Mouse (Mus musculus) embryo, embryonic 9.5 days (tissue): ENCODE results near the gene Stard13.

ENCODE experiments used
- DNase-seq: peaks from one replicate; pipeline ENCODE4 v3.0.0-alpha.2; 2017; ENCODE audit errors: extremely low spot score

Stard13 gene

DNA sequence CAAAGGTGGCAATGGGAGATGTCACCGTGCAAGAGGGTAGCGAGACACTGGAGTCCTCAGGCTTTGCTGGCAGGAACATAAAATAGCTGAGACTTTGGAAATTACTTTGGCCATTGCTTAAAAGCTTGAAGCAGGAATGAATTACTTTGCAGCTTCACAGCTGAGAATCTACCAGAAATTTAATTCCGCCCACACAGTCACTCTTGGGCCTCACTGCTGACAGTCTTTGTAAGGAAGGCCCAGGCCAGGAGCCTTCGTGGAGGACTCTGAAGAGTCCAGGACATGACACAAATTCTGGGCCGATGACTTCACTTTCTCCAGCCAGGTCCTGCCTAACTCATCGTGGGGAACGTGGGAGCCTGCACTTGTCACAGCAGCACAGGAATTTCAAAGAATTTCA is 211.6 kb downstream of the Stard13 start:
- no peak for DNase-seq

DNA sequence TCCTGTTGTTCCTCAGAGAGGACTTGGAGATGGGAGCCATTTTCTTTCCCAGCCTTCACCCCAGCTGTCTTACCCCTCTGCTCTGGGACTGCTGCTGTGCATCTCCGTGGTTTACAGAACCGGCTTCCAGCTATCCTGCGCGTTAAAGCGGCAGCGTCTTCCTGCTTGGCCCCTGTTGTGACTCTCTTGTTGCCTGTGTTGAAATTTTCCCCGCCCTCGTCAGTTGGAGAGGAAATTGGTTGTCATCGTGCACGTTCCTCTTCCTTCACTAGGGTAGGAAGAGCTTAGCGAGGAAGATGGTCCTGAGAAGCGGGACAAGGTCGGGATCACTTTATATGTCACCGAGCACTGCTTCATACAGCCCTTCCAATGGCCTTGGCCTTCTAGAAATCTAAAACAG is 212.8 kb downstream of the Stard13 start:
- DNase-seq, result no peak

DNA sequence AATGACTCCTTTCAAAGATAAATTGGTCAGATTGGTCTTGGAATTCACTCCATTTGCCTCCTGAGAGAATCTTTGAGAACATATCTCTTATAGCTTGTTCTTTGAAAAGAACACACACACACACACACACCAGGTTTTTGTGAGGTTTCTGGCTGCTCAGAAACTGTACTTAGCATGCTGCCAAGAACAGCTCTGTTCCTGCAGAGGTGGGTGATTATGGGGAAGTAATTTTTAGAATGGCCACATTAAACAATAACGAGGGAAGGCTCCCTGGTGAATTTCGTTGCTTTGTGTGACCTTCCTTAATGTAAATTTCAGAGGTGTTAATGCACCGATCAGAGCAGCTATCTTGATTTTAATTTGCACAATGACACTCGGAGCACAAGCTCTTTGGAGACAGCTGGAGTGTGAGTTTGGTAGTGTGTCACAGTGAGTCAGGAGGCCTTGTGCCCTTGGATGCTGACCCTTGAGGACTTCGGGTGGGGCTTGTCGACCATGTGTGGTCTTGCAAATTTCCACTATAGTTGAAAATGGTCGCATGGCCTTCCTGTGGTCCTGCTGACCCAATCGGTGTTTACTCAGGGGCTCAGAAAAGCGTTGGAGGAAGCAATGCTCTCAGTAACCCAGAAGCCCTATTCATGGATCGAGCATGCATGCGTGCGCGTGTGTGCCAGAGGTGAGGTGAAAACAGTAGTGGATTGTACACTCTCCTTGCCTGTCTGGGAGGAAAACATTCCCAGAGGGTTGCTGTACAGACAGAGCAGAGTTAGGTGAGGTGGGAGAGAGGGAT is 213.4 kb downstream of the Stard13 start:
- no peak for DNase-seq

DNA sequence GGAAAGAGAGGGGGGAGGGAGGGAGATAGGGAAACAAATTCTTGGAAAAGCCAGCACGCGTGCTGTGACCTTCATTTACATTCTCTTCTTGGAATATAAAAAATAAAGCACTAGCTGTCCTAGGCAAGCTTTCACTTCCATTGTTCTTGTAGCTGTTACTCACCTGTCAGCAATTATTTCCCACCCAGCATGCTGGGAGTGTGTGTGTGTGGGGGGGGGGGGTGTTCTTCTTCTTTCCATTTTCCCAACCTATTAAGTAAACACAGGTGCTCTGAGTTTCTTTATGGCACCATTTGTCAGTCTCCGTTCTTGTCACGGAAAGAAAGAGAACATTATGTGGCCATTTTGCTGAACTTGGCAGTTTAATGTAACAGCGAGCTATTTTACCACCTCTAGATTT is 214.7 kb downstream of the Stard13 start:
- no peak for DNase-seq

DNA sequence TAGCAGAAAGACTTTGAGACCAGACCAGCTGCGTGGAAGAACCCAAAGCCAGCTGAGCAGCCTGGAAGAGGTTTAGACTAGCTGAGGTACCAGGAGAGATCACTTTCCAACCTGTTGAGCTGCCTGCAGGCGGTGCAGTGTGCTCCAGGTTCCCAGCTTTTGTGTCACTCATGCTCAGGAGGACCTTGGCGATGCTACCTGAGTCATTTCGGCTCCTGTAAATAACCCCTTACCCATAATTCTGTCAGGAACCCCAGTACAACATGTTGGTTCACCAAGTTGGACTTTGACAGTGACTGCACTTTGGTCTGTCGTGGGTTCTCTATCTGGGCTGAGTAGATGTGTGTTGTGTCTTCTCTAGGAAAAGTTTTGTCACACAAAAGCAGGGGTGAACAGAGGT is 215.2 kb downstream of the Stard13 start:
- no peak for DNase-seq

DNA sequence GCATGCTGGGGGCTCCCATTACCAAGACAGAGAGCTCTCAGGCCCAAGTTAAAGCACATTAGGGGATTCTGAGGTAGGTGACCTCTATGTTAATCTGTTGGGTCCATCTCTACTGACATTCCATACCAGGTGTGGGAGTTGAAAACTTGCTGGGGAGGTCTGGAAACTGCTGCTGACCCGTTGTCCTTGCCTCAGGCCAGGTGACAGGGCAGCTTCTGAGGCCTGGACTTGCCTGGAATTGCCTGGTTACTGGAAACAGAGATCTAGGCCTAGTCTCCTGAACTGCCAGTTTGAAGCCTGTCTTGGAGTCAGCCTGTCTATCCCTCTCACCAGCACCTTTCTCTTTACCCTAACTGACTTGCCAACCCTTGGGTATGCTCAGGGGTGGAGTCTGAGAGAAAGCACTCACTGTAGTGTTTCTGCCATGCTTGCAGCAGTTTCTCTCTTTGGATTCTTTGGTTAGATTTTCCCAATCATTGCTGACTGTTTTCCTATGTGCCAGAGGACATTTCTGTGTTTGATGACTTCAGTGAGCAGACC is 229.3 kb downstream of the Stard13 start:
- DNase-seq, result no peak

DNA sequence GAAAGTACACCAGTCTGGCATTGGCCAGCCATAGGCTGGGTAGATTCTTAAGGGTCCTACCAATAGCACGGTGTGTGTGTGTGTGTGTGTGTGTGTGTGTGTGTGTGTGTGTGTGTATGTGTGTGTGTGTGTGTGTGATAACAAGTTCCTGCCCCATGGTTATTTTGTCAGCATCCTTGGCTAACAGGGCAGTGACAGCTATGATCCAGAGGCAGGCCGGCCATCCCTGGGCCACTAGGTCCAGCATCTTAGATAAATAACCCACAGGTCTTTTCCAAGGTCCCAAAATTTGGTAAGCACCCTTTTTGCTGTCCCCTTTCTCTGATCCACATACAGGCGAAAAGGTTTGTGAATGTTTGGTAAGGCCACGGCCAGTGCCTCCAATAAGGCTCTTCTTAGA is 231.6 kb downstream of the Stard13 start:
- DNase-seq, result no peak

DNA sequence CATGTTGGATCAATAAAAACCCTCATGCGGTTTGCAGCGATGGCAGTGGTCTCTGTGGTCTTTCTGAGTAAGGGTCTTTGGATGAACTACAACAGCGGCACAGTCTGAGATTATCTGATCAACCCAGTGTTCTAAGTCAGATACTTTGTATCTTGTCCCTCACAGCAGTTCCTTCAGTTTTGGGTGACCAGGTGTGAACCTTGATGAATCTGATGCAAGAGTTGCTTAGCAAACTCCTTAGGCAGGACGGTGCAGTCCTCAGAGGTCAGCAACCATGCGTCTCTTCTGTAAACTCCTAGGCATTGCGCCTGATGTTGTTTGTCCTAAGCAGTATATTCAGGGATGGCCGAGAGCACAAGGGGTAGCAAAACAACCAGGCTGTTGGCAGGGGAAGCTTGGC is 232.5 kb downstream of the Stard13 start:
- no peak for DNase-seq

DNA sequence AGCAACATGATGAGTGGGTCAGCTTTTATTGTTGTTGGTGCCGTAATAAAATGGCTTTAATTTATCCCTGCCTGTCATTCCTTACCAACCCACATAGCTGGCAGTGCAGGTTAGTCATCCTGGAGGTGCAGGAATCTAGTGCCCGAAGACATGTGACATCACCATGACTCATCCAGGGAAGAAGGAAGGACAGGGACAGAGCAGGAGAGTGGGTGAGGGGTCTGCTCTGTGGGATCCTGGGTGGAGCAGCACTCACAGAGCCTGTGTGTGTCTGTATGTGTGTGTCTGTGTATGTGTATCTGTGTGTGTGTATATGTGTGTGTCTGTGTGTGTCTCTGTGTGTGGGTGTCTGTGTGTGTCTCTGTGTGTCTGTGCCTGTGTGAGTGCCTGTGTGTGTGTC is 237.1 kb downstream of the Stard13 start:
- DNase-seq, result no peak

DNA sequence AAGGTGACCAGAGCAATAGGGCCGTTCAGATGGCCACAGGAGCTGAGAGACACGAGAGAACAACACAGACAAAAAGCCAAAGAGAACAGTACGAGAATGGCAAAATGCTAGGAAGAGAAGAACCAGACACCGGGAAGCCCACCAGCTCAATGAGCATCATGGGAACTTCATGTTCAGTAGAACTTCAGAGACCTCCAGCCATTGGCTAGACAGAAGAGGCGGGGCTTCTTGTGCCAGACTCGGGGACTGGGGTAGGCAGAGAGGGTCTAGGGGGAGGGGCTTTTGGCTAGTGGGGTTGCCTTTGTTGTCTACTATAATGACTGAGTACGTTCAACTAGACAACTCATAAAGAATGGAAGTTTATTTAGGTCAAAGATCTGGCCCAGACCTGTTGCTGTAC is 239.5 kb downstream of the Stard13 start:
- no peak for DNase-seq
